Mouse (Mus musculus) layer of hippocampus, adult 11-12 months (tissue): ENCODE data around the gene Cdc20.

Experiments
- DNase-seq: peaks from one replicate; pipeline ENCODE4 v3.0.0; 2022; ENCODE audit warnings: low spot score

The Cdc20 gene

GRCm38 (mm10) chr4:118436820-118437603 is at the start of gene Cdc20:
TSS of gene Cdc20 (minus strand) at chr4:118437352.
- peak; percentile 91 for DNase-seq

GRCm38 (mm10) chr4:118476773-118477530 is 39.8 kb upstream of the Cdc20 start:
- DNase-seq: no peak

- DNase-seq: no peak
Measured at GRCm38 (mm10) chr4:118472687-118473086, 35.5 kb upstream of the Cdc20 start.

GRCm38 (mm10) chr4:118471281-118471680 is 34.1 kb upstream of the Cdc20 start:
- DNase-seq: no peak

- no peak for DNase-seq
Measured at GRCm38 (mm10) chr4:118465697-118466163, 28.6 kb upstream of the Cdc20 start.

GRCm38 (mm10) chr4:118464956-118465355 is 27.8 kb upstream of the Cdc20 start:
- DNase-seq: peak; percentile 9

- DNase-seq: no peak
Measured at GRCm38 (mm10) chr4:118457345-118457975, 20.3 kb upstream of the Cdc20 start, which contains the start of gene Mpl. TSS of gene Mpl (minus strand) at chr4:118457513.

GRCm38 (mm10) chr4:118446415-118447153 is 9.4 kb upstream of the Cdc20 start:
- no peak for DNase-seq

- DNase-seq: peak; percentile 39
Measured at GRCm38 (mm10) chr4:118445781-118446414, 8.7 kb upstream of the Cdc20 start.

GRCm38 (mm10) chr4:118445088-118445487 is 7.9 kb upstream of the Cdc20 start:
- DNase-seq: no peak

- DNase-seq: no peak
Measured at GRCm38 (mm10) chr4:118437829-118438253, 689 bp upstream of the Cdc20 start.

- DNase-seq: no peak
Measured at GRCm38 (mm10) chr4:118432332-118432731, 4.8 kb downstream of the Cdc20 start.

GRCm38 (mm10) chr4:118429215-118429895 is 7.8 kb downstream of the Cdc20 start:
- DNase-seq: no peak

- DNase-seq: no peak
Measured at GRCm38 (mm10) chr4:118428531-118429214, 8.5 kb downstream of the Cdc20 start.

- DNase-seq: peak; percentile 81
Measured at GRCm38 (mm10) chr4:118427768-118428451, 9.2 kb downstream of the Cdc20 start, which contains the start of gene Elovl1. TSS of gene Elovl1 (plus strand) at chr4:118428093.

GRCm38 (mm10) chr4:118427415-118427767 is 9.8 kb downstream of the Cdc20 start:
- no peak for DNase-seq

- DNase-seq: no peak
Measured at GRCm38 (mm10) chr4:118425374-118425773, 11.8 kb downstream of the Cdc20 start.

GRCm38 (mm10) chr4:118424541-118425160 is 12.5 kb downstream of the Cdc20 start:
- no peak for DNase-seq

GRCm38 (mm10) chr4:118421384-118421783 is 15.8 kb downstream of the Cdc20 start:
- DNase-seq: no peak
